Mouse (Mus musculus) erythroblast, embryonic 14.5 days (primary cell): Measurements from ENCODE around the gene Il20ra.

Experiments used
- GATA1 ChIP-seq: IDR thresholded peaks from 2 replicates; pipeline ENCODE4 v1.6.1; 2012; ENCODE audit warnings: low read length, inconsistent platforms, mixed read lengths
- TAL1 ChIP-seq: IDR thresholded peaks from 3 replicates; pipeline ENCODE4 v1.6.1; 2012; ENCODE audit warnings: low read length, inconsistent platforms, mixed read lengths

DNA sequence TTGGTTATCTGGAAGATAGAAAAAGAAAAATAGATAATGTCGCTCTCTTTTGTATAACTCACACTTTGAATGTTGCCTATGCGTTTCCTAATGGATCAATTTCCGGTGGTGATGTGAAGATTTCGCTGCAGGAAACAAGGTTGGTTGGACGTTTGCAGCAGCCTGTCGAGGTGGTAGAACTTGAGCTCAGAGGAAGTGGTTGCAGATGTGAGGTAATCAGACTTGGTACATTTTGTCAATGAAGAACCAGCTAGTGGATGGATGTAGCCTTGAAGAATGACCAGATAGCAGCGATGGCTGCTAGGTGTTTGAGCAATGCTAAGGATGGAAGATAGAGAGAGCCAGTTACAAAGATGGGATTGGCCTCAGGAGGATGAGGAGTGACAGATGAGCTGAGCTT is 92.4 kb downstream of the Il20ra start:
- no peak for TF ChIP-seq TAL1
- TF ChIP-seq GATA1 = no peak
